Mouse (Mus musculus) ES-Bruce4 (cell line): ENCODE results near the gene Nme4.

Experiments used
- CTCF ChIP-seq: IDR thresholded peaks from one replicate; pipeline ENCODE4 v1.8.1; 2011; ENCODE audit warnings: low read depth, low read length
- EP300 ChIP-seq: IDR thresholded peaks from 2 replicates; pipeline ENCODE4 v1.6.1; 2011; ENCODE audit warnings: low read depth, low read length; ENCODE audit not compliant: insufficient read depth
- POLR2A ChIP-seq: IDR thresholded peaks from one replicate; pipeline ENCODE4 v1.8.1; 2011; ENCODE audit warnings: low read length; ENCODE audit not compliant: insufficient read depth

- TF ChIP-seq CTCF: no peak
- TF ChIP-seq EP300: no peak
- no peak for TF ChIP-seq POLR2A
Measured at GRCm38 (mm10) chr17:26125226-26125625, 29.8 kb upstream of the Nme4 start.
